Mouse (Mus musculus): ENCODE results near the gene Borcs6.

GRCm38 (mm10) chr11:69059975-69060411 lies 476 bp downstream of the Borcs6 start:
- TF ChIP-seq EP300 (IDR thresholded peaks at IDR 0.05; ENCODE audit: low read depth) (no peak), CTCF (IDR thresholded peaks at IDR 0.05; ENCODE audit: low read depth) (no peak)

All from liver, postnatal 0 days (tissue).